Mouse (Mus musculus) brown adipose tissue, adult 24 weeks (tissue): ENCODE data around the gene Camta1. TPM values are rescaled to one million over a fixed set of nuclear protein-coding genes. Genes with fewer than 3 reads are reported as not detected.

Experiments used
- H3K27ac ChIP-seq: fragments of 200-500 bp; replicated peaks from 2 replicates; pipeline ENCODE4 v1.5.1; 2012; ENCODE audit warnings: low read depth, mild to moderate bottlenecking, low read length
- H3K4me1 ChIP-seq: fragments of 200-500 bp; 2 replicates; pipeline ENCODE4 v1.6.1; 2012; ENCODE audit warnings: low read length, mixed read lengths; ENCODE audit not compliant: control insufficient read depth, insufficient read depth, insufficient read length
- H3K4me3 ChIP-seq: fragments of 200-500 bp; 2 replicates; pipeline ENCODE4 v1.5.1; 2012; ENCODE audit warnings: low read depth, mild to moderate bottlenecking, low read length, moderate library complexity; ENCODE audit not compliant: insufficient read depth
- polyA plus RNA-seq: library from polyadenylated mRNA; stranded (reverse); fragments of >200 nt; gene quantifications from 2 replicates; pipeline ENCODE4 v1.2.4, GENCODE M21; 2012; ENCODE audit not compliant: missing spikeins, insufficient read depth, insufficient read length

Camta1 gene
- polyA plus RNA-seq, 1 experiment = 56.8 TPM

GRCm38 (mm10) chr4:151751270-151751945 lies 110.3 kb downstream of the Camta1 start:
- Histone ChIP-seq H3K4me3 (no peak overlapping the region), H3K27ac (no peak overlapping the region), H3K4me1 (peaks cover 36% of the 10 kb centered on the region)

DNA sequence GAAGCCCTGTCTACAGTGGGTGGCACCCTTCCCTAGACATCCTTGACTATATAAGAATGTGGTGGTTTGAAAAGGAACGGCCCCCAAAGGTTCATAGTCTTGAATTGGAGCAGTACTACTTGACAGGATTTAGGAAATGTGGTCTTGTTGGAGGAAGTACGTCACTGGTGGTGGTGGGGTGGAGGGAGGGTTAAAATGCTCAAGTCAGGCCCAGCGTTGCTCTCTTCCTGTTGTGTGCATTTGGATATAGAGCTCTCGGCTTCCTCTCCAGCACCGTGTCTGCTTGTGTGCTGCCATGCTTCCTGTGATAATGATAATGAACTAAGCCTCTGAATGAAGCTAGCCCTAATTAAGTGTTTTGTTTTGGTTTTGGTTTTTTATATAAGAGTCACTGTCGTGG lies 114.0 kb downstream of the Camta1 start:
- Histone ChIP-seq H3K27ac (no peak overlapping the region), H3K4me3 (no peak overlapping the region), H3K4me1 (peaks cover 15% of the 10 kb centered on the region)

GRCm38 (mm10) chr4:151746002-151746606 lies 115.6 kb downstream of the Camta1 start:
- H3K4me3 ChIP-seq = no peak overlapping the region
- no peak overlapping the region for H3K27ac ChIP-seq
- H3K4me1 ChIP-seq = peaks cover 5% of the 10 kb centered on the region

- H3K4me1 ChIP-seq = peaks cover 2% of the 10 kb centered on the region; the same call in 1 of the 2 replicates
- no peak overlapping the region for H3K4me3 ChIP-seq
- no peak overlapping the region for H3K27ac ChIP-seq
Observed at GRCm38 (mm10) chr4:151741249-151742137, 120.2 kb downstream of the Camta1 start.

- Histone ChIP-seq H3K4me1 (peaks cover 2% of the 10 kb centered on the region; the same call in 1 of the 2 replicates), H3K27ac (no peak overlapping the region), H3K4me3 (no peak overlapping the region)
Observed at GRCm38 (mm10) chr4:151739348-151739956, 122.2 kb downstream of the Camta1 start.

GRCm38 (mm10) chr4:151738875-151739274 lies 122.8 kb downstream of the Camta1 start:
- Histone ChIP-seq H3K4me1 (peaks cover 2% of the 10 kb centered on the region; the same call in 1 of the 2 replicates), H3K4me3 (no peak overlapping the region), H3K27ac (no peak overlapping the region)

DNA sequence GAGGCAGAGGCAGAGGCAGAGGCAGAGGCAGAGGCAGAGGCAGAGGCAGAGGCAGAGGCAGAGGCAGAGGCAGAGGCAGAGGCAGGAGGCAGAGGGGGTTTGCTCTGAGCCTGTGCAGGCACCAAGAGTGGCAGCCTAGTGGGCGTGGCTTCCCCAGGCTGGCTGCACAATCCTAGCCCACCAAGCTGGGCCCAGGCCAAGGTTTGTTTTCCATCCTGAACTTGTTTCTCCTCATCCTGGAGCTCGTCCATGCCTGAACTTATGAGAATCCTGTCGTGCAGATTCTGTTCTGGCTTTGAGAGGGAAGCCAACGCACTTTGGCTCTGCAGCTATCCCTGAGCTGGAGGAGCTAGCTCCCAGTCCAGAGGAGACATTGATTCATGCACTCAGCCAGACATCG lies 123.4 kb downstream of the Camta1 start:
- Histone ChIP-seq H3K4me1 (peaks cover 2% of the 10 kb centered on the region; the same call in 1 of the 2 replicates), H3K4me3 (no peak overlapping the region), H3K27ac (no peak overlapping the region)

- Histone ChIP-seq H3K4me1 (no peaks in the 10 kb centered on the region), H3K4me3 (no peak overlapping the region), H3K27ac (no peak overlapping the region)
Observed at GRCm38 (mm10) chr4:151732668-151733067, 129.0 kb downstream of the Camta1 start.

- Histone ChIP-seq H3K4me1 (no peaks in the 10 kb centered on the region), H3K4me3 (no peak overlapping the region), H3K27ac (no peak overlapping the region)
Observed at GRCm38 (mm10) chr4:151730037-151730759, 131.5 kb downstream of the Camta1 start.

GRCm38 (mm10) chr4:151729116-151729515 lies 132.6 kb downstream of the Camta1 start:
- Histone ChIP-seq H3K4me3 (no peak overlapping the region), H3K27ac (no peak overlapping the region), H3K4me1 (no peaks in the 10 kb centered on the region)

- no peak overlapping the region for H3K27ac ChIP-seq
- no peak overlapping the region for H3K4me3 ChIP-seq
- H3K4me1 ChIP-seq = no peaks in the 10 kb centered on the region
Observed at GRCm38 (mm10) chr4:151728391-151729065, 133.1 kb downstream of the Camta1 start.

- no peak overlapping the region for H3K27ac ChIP-seq
- no peaks in the 10 kb centered on the region for H3K4me1 ChIP-seq
- H3K4me3 ChIP-seq = no peak overlapping the region
Observed at GRCm38 (mm10) chr4:151726396-151726795, 135.3 kb downstream of the Camta1 start.

- Histone ChIP-seq H3K27ac (no peak overlapping the region), H3K4me1 (no peaks in the 10 kb centered on the region), H3K4me3 (no peak overlapping the region)
Observed at GRCm38 (mm10) chr4:151724897-151725296, 136.8 kb downstream of the Camta1 start.
